Mouse (Mus musculus): ENCODE measurements at regions not wholly inside any gene's neighbourhood (a gene's known extent, or its start where the extent isn't known, plus 50 kb on each side); places are given as distances from the start of the nearest gene placed in this dataset.

GRCm38 (mm10) chr9:61509591-61510191 lies 137.5 kb downstream of the Tle3 start:
- no peak for DNase-seq (ENCODE audit: low read depth, low spot score)

GRCm38 (mm10) chr9:61509091-61509490 lies 136.9 kb downstream of the Tle3 start:
- no peak for DNase-seq (ENCODE audit: low read depth, low spot score)

- DNase-seq (ENCODE audit: low read depth, low spot score) = no peak
Observed at GRCm38 (mm10) chr9:61500851-61501250, 128.7 kb downstream of the Tle3 start.

- DNase-seq (ENCODE audit: low read depth, low spot score) = no peak
Observed at GRCm38 (mm10) chr9:61492896-61493295, 120.7 kb downstream of the Tle3 start.

- no peak for DNase-seq (ENCODE audit: low read depth, low spot score)
Observed at GRCm38 (mm10) chr9:61491131-61491712, 119.1 kb downstream of the Tle3 start.

- DNase-seq (ENCODE audit: low read depth, low spot score) = no peak
Observed at GRCm38 (mm10) chr9:61489983-61490382, 117.8 kb downstream of the Tle3 start.

GRCm38 (mm10) chr9:61489147-61489546 lies 117.0 kb downstream of the Tle3 start:
- no peak for DNase-seq (ENCODE audit: low read depth, low spot score)

GRCm38 (mm10) chr9:61487824-61488223 lies 115.7 kb downstream of the Tle3 start:
- DNase-seq (ENCODE audit: low read depth, low spot score) = no peak

- DNase-seq (ENCODE audit: low read depth, low spot score) = no peak
Observed at GRCm38 (mm10) chr9:61487146-61487545, 115.0 kb downstream of the Tle3 start.

GRCm38 (mm10) chr9:61484391-61484790 lies 112.2 kb downstream of the Tle3 start:
- no peak for DNase-seq (ENCODE audit: low read depth, low spot score)

- DNase-seq (ENCODE audit: low read depth, low spot score) = no peak
Observed at GRCm38 (mm10) chr9:61479626-61480025, 107.5 kb downstream of the Tle3 start.

GRCm38 (mm10) chr9:61478862-61479261 lies 106.7 kb downstream of the Tle3 start:
- DNase-seq (ENCODE audit: low read depth, low spot score) = no peak

GRCm38 (mm10) chr9:61476351-61476750 lies 104.2 kb downstream of the Tle3 start:
- no peak for DNase-seq (ENCODE audit: low read depth, low spot score)

- no peak for DNase-seq (ENCODE audit: low read depth, low spot score)
Observed at GRCm38 (mm10) chr9:61470815-61471505, 98.8 kb downstream of the Tle3 start.

GRCm38 (mm10) chr9:61468897-61469509 lies 96.8 kb downstream of the Tle3 start:
- no peak for DNase-seq (ENCODE audit: low read depth, low spot score)

- DNase-seq (ENCODE audit: low read depth, low spot score) = no peak
Observed at GRCm38 (mm10) chr9:61468368-61468848, 96.2 kb downstream of the Tle3 start.

All from c-Kit-negative CD71-positive TER-119-positive erythroid progenitor cells, embryonic 14.5 days (primary cell).